Mouse (Mus musculus) testis, adult 2 months (tissue): ENCODE results near the gene Fntb.

ENCODE experiments used
- CTCF ChIP-seq: fragments of 200-500 bp; IDR thresholded peaks from 2 replicates; pipeline ENCODE4 v1.5.1; 2012; ENCODE audit warnings: low read depth, mild to moderate bottlenecking, inconsistent platforms, low read length, moderate library complexity; ENCODE audit not compliant: control insufficient read depth, insufficient read depth, insufficient replicate concordance
- POLR2A ChIP-seq: fragments of 200-500 bp; IDR thresholded peaks from 2 replicates; pipeline ENCODE4 v1.6.1; 2012; ENCODE audit warnings: low read depth, mild to moderate bottlenecking, inconsistent platforms, low read length, moderate library complexity; ENCODE audit not compliant: control insufficient read depth

DNA sequence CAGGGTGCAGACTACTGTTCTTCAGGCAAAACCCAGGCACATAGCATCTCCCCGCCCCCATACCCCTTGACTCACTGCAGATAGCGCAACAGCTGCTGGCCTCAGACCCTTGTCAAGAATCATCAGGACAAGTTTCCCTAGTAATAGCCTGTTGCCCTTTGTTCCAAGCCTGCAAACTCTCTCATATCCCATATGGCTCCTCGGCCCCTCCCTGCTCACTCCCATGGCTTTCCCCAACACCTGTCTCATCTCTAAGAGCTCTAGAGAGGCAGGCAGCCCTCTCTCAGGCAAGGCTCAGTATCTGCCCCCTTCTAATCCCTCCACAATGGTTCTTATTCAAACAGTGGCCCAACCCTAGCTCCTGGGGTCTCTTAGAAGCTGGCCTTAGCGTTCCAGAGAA lies 55.2 kb downstream of the Fntb start:
- TF ChIP-seq CTCF (no peak), POLR2A (no peak)
